Mouse (Mus musculus): ENCODE measurements around the gene Gm26602.

Gene Gm26602

GRCm38 (mm10) chr10:79917532-79918100, 7.0 kb downstream of the Gm26602 start:
- DNase-seq (ENCODE audit: inconsistent ontology term): no peak

- DNase-seq (ENCODE audit: inconsistent ontology term): no peak
These were observed 7.8 kb downstream of the Gm26602 start for GRCm38 (mm10) chr10:79918231-79919078.

GRCm38 (mm10) chr10:79919251-79919849, 8.7 kb downstream of the Gm26602 start:
- no peak for DNase-seq (ENCODE audit: inconsistent ontology term)

GRCm38 (mm10) chr10:79920056-79920890, 9.6 kb downstream of the Gm26602 start:
- DNase-seq (ENCODE audit: inconsistent ontology term): no peak

GRCm38 (mm10) chr10:79920958-79921535, 10.4 kb downstream of the Gm26602 start, which contains the start of gene R3hdm4:
TSS of gene R3hdm4 (minus strand) at chr10:79921208.
- DNase-seq (ENCODE audit: inconsistent ontology term): no peak

GRCm38 (mm10) chr10:79921572-79921971, 10.9 kb downstream of the Gm26602 start:
- no peak for DNase-seq (ENCODE audit: inconsistent ontology term)

GRCm38 (mm10) chr10:79924998-79925784, 14.5 kb downstream of the Gm26602 start:
- peak; percentile 90 for DNase-seq (ENCODE audit: inconsistent ontology term)

- DNase-seq (ENCODE audit: inconsistent ontology term): peak; percentile 68
These were observed 15.3 kb downstream of the Gm26602 start for GRCm38 (mm10) chr10:79925785-79926490.

GRCm38 (mm10) chr10:79926491-79927323, 16.1 kb downstream of the Gm26602 start, which contains the start of gene Arid3a:
TSS of gene Arid3a (plus strand) at chr10:79927043.
- DNase-seq (ENCODE audit: inconsistent ontology term): peak; percentile 95

- DNase-seq (ENCODE audit: inconsistent ontology term): no peak
These were observed 16.8 kb downstream of the Gm26602 start for GRCm38 (mm10) chr10:79927324-79928029.

- DNase-seq (ENCODE audit: inconsistent ontology term): peak; percentile 37
These were observed 17.5 kb downstream of the Gm26602 start for GRCm38 (mm10) chr10:79928030-79928694.

- no peak for DNase-seq (ENCODE audit: inconsistent ontology term)
These were observed 18.4 kb downstream of the Gm26602 start for GRCm38 (mm10) chr10:79928907-79929701.

- DNase-seq (ENCODE audit: inconsistent ontology term): no peak
These were observed 19.5 kb downstream of the Gm26602 start for GRCm38 (mm10) chr10:79929967-79930825.

- DNase-seq (ENCODE audit: inconsistent ontology term): no peak
These were observed 20.1 kb downstream of the Gm26602 start for GRCm38 (mm10) chr10:79930826-79931186.

GRCm38 (mm10) chr10:79931797-79932196, 21.1 kb downstream of the Gm26602 start:
- DNase-seq (ENCODE audit: inconsistent ontology term): no peak

GRCm38 (mm10) chr10:79932736-79933135, 22.1 kb downstream of the Gm26602 start:
- peak; percentile 91 for DNase-seq (ENCODE audit: inconsistent ontology term)

All from Muller cell, postnatal 12 days (primary cell).